Mouse (Mus musculus) cerebellum, adult 11 months (tissue): ENCODE data around the gene Dhh.

ENCODE experiments used
- DNase-seq: peaks from one replicate; pipeline ENCODE4 v3.0.0; 2022

Gene Dhh

GRCm38 (mm10) chr15:98914903-98915302 lies 16.6 kb upstream of the Dhh start:
- no peak for DNase-seq

DNA sequence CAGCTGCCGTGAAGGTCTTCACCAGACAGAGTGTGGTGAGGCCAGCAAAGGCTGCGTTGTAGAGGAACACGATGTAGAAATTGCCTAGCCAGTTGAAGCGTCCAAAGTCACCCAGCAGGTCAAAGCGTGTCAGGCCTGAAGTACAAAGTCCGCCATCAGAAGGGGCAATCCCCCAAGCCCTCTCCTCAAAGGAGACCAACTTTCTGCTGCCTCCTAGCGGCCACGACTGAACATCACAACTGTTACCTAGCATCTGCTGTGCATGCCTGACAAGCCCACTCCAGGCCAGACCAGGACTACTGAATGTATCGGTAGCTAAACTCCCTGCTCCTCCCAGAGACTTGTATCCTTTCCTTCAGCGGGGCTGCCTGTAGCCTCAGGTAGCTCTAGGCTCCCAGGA lies 6.4 kb upstream of the Dhh start:
- DNase-seq: no peak

DNA sequence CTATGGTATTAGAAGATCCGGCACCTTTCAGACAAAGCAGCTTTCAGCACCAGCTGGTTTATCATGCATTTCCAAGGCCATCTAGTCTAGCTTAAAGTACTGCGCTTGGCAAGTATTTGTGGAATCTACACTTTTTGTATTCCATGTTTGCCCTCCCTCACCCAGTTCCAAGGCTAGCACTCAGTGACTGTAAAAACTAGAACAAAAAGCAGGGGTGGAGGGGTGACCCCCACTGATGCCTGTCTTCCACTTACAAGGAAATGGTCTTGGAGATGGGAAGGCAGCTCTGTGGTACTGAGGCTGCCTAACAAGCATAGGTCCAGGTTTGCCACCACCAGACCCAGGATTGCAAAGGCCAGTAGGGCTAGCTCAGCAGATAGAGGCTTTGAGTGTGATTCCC lies 4.3 kb upstream of the Dhh start:
- DNase-seq: no peak

- no peak for DNase-seq
These were observed 3.2 kb upstream of the Dhh start for GRCm38 (mm10) chr15:98901530-98901929.

- DNase-seq: no peak
These were observed 845 bp downstream of the Dhh start for GRCm38 (mm10) chr15:98897495-98897894.

- DNase-seq: no peak
These were observed 2.4 kb downstream of the Dhh start for GRCm38 (mm10) chr15:98895635-98896589.

- DNase-seq: no peak
These were observed 3.4 kb downstream of the Dhh start for GRCm38 (mm10) chr15:98894746-98895634.

GRCm38 (mm10) chr15:98893940-98894745 lies 4.2 kb downstream of the Dhh start, which contains the start of gene Rhebl1:
Gene Rhebl1 (minus strand): TSS chr15:98894540.
- DNase-seq: no peak

DNA sequence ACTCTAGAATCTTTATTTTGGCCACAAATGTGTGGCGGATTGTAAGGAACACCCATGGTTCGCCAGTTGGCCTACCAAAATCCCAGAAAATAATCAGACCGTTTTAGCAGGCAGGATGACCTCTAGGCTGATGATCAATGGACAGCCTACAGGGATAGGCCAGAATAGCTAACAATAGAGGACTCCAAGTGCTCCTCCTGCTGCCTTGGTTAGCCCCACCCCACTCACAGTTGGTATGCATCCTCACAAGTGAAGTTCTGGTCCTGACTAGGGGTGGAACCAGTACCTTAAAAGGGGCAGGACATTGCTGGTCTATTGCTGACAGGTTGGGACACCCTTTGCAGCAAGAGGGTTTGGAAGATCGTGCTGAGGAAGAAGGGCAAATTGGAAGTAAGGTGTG lies 5.3 kb downstream of the Dhh start:
- DNase-seq: no peak

- DNase-seq: peak; percentile 64
These were observed 6.3 kb downstream of the Dhh start for GRCm38 (mm10) chr15:98891907-98892606.

- no peak for DNase-seq
These were observed 7.1 kb downstream of the Dhh start for GRCm38 (mm10) chr15:98891198-98891742.

GRCm38 (mm10) chr15:98887526-98887925 lies 10.8 kb downstream of the Dhh start:
- no peak for DNase-seq

DNA sequence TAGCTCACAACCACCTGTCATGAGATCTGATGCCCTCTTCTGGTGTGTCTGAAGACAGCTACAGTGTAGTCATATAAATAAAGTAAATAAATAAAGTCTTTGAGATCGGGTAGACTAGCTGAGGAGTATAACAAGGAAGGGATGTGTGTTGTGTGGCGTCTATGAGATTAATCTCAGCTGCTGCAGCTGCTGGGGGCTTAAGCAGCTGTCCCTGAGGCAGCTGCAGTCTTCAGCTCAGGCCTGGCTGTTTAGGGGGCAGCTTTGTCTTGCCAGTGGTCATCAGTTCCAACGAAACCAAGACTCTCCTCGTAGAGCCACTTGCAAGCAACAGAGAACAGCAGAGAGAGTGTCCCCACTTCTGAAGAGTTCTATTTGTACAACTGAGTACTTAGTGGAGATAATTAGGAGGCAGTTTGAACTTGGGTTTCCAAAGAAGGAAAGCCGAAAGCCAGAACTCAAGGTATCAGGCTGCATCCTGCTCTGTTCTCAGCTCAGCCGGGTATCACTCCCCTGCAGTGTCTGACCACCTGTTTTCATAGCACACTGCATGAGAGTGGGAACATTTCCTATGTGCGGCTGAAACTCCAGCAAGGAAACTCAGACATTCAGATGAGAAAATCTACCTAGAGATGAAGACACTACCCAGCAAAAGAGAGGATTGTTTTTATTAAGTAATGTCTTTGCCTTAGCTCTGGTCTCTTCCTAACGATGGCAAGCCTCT lies 11.5 kb downstream of the Dhh start:
- DNase-seq: no peak

DNA sequence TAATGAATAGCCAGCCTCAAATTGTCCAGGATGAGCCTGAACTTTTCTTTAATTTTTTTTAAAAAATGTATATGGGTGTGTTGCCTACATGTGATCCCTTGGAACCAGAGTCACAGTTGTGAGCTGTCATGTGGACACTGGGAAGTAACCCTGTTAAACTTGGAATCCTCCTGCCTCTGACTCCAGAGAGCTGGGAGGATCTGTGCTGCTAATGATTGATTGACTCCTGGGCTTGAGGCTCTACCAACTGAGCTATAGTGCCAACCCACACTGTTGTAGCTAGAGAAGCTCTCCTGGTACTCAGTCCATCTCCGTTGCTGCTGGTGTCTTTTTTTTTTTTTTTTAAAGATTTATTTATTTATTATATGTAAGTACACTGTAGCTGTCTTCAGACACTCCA lies 14.2 kb downstream of the Dhh start:
- DNase-seq: no peak

DNA sequence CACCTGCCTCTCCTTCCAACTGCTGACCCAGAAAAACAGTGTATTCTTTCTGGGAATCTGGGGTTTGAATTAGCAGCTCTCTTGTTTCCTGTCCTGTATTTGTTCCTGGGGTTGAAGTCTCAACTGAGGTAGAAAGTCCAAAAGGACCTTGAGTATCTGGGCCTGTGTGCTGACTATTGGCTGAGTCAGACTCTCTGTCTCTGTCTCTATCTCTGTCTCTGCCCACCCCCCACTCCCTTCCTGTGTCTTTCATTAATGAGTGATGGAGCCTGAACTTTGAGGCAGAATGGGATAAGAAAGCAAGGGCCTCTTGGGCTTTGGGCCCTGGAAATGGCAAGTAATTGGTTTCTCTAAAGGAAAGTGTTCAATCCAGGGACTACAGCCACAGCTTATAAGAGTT lies 14.7 kb downstream of the Dhh start:
- no peak for DNase-seq

GRCm38 (mm10) chr15:98881656-98882008 lies 16.7 kb downstream of the Dhh start:
- no peak for DNase-seq

GRCm38 (mm10) chr15:98880978-98881655 lies 17.2 kb downstream of the Dhh start:
- DNase-seq: peak; percentile 94

- peak; percentile 65 for DNase-seq
These were observed 21.0 kb downstream of the Dhh start for GRCm38 (mm10) chr15:98877331-98877730.

DNA sequence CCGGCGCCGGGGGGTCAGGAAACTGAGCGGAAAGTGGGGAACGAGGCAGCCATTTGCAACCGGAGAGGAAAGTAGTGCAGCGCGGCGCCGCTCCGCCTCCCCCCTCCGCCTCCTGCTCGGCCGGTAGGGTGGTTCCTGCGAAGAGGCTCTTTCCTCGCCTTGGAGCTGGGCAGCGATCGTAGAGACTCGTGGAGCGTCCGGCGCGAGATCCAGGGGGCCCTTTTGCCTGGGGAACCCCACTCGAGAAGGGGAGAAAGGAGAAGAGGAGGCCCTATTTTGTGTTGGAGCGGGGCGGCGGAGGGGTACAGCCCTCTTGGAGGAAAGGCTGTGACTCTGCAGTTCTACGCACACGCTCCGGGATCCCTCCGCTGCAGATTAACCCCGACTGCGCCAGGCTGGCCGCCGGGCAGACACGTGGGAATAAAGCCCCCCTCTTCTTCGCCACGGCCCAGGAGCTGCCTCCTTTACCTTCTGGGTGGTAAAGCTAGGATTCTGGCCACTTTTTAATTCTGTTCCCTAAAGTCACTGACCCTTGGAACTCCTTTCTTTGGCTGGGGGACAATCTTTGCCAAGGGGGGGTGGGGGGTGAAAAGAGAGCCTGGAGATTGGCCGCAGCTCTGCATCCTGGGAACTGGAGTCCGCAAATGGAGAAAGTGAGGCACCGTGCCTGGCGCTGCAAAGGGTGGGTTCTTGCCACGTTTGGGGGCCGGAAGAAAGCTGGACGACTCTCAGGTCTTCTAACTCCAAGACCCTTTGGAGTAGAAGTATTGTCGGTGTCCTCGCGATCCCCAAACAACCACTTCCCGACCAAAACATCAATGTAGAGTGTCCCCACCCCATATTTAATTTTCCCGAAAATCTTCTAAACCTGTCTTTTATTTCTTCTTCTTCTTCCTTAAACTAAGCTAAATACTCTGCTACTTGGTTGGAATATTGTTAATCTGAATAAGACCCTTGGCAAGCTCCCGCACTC lies 26.1 kb downstream of the Dhh start:
- DNase-seq: peak; percentile 93
